Mouse (Mus musculus) embryo, embryonic 10 days (tissue): ENCODE data around the gene Mapt.

ENCODE experiments used
- DNase-seq: peaks from one replicate; pipeline ENCODE4 v3.0.0-alpha.2; 2015; ENCODE audit warnings: low spot score

Gene Mapt

DNA sequence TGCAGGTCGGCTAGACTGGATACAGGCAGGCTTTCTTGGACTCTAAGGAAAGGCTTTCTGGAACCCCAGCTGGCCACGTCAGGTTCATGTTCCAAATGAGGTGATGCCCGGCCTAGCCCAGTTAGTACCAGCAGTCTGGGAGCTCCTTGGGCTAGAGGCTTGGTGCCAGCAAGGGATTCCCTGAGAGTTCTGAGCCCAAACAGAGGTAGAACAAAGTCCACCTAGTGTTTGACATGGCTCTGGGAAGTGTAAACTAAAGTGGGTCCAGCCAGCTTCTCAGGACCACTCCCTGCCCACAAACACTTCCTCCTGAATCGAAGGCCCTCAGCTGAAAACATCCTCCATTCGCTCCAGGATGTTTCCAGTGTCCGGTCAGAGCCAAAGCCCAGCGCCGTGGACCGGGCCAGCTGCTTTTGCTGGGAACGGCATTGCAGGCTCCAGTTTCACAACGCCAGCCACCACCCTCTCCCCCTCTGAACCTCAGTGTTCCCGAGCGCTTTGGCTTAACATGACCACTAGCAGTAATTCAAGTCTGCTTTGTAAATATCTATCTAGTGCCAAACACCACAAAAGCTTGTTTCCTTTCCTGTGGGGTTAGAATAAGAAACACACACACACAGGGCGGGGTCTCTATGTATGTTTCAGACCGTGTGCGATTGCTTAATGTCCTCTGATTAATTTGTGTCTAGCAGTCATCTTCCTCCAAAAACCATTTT lies 85.7 kb downstream of the Mapt start:
- DNase-seq = no peak

DNA sequence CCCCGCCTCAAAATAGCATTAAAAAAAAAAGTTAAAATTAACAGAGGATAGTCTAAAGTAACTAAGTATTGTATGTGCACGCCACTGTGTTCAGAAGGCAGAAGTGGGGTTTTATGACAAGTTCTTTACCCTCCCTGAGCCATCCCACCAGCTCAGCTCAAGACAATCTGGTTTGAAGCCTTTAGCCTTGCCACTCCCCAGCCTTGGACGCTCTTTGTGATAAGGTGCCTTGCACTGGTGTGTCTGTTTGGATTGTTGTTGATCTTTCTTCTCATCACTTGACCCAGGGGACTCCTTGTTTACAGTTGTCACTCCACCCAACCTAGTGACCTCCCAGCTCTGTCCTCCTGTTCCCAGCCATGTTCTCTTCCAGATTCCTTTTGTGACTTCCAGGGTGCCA lies 86.4 kb downstream of the Mapt start:
- DNase-seq = no peak

DNA sequence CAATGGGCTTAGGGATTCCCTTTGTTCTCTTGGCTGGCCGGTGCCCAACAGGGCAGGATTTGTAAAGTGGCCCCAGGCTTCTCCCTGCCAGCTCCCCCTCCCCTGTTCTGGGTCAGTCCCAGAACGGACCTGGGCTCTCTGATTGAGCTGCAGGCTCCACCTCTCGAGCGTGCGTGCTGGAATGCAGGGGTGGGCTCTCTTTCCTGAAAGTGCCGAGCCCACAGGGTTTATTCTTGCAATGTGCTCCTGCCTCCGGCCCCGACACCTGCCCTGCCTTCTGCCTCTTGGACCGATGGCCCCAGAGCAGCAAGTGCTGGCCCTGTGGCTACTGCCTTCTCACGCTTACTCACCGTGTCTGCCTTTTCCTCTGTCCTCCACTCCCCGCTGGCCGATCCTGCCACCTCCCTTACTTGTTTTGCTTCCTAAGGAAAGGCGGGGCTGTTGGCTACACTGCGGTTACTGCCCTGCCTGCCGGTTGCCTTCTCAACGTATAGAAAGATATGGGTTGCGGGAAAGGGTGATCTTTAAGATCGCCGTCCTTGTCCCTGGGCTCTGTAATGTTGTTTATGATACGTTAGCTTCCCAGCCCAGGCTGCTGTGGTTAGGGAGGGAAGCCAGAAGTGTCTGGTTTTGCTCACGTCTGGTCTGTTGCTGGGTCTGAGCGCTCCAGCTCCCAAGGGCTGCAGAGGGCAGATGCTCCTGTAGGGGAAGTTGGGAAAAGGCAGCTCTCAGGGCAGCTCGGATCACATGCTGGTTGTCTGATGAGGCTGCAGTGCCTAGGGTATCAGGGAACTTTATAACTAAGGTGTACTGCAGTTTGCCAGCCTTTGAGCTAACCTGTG lies 88.0 kb downstream of the Mapt start:
- peak; percentile 60 for DNase-seq

DNA sequence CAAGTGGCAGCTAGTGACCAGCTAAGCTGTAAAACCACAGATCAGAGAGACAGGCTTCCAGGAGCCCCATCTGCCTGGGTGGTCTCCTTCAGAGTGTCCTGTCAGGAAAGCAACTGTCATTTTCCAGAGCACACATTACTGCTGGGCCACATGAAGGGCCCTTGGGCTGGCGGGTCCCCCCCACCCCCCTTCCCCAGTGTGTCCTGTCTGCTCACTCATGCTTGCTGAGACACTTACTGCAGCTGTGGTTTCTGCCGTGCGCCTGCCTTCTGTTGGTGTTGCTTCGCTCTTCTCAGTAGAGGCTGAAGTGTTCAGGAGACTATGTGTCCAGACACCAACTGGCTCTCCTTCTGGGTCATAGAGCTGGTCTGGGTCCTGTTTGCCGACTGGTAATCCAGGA lies 89.3 kb downstream of the Mapt start:
- DNase-seq = no peak

DNA sequence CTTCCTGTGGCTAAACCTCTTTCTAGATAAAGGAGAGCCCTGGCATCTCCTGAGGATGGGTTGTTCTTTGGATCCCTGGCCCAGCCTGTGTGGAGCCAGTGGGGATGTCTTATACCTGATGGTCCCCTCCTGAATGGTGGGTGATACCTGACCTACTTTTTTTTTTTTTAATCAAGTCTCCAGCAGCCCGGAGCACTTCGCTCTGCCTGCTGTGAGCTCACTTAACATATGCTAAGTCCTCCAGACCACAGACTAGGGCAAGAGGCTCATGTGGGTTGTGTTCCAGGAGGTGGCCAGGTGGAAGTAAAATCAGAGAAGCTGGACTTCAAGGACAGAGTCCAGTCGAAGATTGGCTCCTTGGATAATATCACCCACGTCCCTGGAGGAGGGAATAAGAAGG lies 91.0 kb downstream of the Mapt start:
- DNase-seq = no peak

DNA sequence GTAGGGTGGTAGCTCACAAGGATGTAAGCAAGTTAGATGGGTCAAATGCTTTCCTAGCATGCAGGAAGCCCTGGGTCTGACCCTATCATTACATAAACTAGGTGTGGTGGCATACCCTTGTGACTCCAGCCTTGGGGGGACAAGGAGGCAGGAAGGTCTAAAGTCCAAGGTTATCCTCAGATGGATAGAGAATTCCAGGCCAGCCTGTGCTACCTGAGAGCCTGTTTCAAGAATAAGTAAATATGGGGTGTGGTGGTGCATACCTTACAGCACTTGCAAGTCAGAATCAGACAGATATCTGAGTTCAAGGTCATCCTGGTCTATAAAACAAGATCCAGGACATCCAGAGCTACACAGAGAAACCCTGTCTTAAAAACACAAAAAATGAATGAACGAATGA lies 96.3 kb downstream of the Mapt start:
- no peak for DNase-seq

DNA sequence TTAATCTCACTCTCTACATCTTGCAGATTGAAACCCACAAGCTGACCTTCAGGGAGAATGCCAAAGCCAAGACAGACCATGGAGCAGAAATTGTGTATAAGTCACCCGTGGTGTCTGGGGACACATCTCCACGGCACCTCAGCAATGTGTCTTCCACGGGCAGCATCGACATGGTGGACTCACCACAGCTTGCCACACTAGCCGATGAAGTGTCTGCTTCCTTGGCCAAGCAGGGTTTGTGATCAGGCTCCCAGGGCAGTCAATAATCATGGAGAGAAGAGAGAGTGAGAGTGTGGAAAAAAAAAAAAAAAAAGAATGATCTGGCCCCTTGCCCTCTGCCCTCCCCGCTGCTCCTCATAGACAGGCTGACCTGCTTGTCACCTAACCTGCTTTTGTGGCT lies 96.8 kb downstream of the Mapt start:
- no peak for DNase-seq

DNA sequence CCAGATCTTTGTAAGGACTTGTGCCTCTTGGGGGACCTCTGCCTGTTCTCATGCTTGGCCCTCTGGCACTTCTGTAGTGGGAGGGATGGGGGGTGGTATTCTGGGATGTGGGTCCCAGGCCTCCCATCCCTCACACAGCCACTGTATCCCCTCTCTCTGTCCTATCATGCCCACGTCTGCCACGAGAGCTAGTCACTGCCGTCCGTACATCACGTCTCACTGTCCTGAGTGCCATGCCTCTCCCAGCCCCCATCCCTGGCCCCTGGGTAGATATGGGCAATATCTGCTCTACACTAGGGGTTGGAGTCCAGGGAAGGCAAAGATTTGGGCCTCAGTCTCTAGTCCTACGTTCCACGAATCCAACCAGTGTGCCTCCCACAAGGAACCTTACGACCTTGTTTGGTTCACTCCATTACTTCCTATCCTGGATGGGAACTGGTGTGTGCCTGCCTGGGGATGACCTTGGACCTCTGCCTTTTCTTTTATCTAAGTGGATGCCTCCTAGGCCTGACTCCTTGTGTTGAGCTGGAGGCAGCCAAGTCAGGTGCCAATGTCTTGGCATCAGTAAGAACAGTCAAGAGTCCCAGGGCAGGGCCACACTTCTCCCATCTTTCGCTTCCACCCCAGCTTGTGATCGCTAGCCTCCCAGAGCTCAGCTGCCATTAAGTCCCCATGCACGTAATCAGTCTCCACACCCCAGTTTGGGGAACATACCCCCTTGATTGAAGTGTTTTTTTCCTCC lies 98.2 kb downstream of the Mapt start:
- DNase-seq = no peak

DNA sequence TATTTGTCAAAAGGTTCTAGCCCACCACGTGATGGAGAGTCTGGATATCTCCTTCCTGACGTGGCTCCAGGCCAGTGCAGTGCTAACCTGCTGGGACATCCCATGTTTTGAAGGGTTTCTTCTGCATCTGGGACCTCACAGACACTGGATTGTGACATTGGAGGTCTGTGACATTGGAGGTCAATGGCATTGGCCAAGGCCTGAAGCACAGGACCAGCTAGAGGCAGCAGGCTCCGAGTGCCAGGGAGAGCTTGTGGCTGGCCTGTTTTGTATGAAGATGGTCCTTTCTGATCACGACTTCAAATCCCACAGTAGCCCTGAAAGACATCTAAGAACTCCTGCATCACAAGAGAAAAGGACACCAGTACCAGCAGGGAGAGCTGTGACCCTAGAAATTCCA lies 99.0 kb downstream of the Mapt start:
- DNase-seq = no peak

DNA sequence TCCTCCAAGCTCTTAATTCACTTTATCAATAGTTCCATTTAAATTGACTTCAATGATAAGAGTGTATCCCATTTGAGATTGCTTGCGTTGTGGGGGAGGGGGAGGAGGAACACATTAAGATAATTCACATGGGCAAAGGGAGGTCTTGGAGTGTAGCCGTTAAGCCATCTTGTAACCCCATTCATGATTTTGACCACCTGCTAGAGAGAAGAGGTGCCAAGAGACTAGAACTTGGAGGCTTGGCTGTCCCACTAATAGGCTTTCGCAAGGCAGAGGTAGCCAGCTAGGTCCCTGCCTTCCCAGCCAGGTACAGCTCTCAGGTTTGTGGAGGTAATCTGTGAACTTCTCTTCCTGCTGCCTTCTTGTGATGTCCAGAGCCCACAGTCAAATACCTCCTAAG lies 100.0 kb downstream of the Mapt start:
- no peak for DNase-seq

DNA sequence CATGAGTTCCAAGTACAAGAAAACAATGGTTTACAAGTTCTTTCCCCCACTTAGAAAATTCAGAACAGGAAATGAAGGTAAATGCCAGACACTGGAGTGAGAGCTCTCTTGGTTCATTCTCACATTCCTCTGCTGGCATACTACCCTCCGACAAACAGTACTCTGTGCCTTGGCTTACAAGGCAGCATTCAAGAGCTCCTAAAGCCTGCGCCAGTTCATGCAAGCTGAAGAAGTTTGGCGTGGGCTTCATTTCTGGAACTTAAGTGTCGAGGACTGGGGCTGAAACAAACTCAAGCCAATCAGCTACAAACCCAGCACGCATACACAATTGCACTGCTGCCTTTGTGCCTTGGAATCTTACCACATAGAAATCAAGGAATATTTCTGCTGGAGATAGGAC lies 100.9 kb downstream of the Mapt start:
- DNase-seq = no peak

DNA sequence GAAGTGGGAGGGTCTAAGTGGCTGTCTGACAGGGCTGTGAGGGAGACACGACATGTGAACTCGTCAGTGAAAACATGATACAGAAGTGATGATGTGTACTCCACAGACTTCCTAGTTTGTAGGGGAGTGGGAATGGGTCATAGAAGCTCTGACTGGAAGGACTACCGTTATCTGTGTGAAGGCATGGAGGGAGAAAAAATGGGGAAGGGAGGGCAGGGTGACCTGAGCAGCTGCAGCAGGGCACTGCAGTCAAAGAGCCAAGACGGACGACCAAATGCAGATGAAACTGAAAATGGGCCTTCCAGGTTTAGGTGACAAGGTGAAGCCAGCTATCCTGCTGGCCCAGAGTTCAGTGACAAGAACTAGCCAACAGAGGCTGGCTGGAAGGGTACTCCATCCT lies 102.9 kb downstream of the Mapt start:
- no peak for DNase-seq

DNA sequence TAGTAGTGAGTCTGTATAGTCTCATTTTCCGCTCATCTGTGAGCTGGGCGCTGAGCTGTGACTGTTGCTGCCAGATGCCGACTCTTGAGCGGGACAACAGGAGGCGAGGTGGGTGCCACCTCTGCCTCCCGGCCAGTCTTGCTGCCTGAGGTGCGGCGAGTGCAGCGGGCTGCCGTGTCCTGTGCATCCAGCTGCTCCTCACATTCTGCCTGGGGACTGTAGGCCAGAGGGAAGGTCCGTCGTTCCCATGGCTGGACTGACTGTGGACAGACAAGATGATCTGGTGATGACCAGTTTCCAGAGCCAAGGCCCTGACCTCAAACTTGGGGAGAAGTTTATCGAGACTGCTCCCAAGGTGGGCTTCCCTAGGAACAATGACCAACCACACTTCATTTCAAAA lies 103.8 kb downstream of the Mapt start:
- no peak for DNase-seq

DNA sequence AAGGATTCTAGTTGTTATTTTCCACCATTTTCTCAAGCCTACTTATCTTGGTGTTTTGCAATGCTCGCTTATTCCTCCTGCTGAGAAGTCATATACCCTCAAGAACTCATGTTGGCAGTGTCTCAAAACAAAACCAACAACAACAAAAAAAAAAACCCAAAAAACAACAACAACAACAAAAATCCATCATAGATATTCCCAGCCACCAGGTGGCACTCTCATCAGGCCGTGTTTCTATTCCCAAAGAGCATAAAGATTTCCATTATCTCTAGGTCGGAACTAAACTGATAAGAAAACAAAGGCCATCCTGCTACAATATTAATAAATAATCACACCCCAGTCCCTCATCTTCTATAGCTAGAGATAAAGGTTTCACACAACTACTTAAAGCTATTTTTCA lies 115.7 kb downstream of the Mapt start:
- DNase-seq = no peak

DNA sequence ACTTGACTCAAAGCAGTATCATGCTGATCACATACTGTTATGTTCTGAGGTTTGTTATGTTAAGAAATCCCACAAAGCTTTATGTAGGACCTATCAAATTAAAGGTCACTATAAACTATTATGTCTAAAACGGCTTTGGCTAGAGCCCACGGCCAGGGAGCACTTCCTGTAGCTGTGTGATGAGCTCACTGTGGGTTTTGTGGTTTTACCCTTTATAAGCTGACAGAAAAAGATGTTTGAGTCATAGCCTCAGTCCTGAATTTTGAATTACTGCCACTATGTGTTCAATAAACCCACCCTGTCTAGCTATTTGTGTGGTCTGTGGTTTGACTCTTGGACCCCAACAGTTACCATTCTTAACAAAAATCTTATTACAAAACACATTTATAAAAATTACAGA lies 130.6 kb downstream of the Mapt start:
- no peak for DNase-seq

DNA sequence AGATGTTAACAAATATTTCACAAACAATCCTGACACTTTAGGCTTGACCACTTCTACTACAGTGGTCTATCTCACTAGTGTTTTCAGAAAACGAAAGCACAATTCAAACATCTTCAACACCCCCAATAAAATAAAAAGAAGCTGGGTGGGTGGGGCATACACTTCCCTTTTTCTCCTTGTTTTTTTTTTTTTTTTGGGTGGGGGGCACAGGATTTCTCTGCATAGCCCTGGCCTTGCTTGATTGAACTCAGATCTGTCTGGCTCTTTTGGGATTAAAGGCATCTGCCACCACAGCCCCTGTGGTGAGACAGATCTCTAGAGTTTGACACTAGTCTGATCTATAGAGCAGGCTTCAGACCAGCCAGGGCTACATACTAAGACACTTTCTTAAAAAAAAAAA lies 131.5 kb downstream of the Mapt start:
- DNase-seq = no peak

DNA sequence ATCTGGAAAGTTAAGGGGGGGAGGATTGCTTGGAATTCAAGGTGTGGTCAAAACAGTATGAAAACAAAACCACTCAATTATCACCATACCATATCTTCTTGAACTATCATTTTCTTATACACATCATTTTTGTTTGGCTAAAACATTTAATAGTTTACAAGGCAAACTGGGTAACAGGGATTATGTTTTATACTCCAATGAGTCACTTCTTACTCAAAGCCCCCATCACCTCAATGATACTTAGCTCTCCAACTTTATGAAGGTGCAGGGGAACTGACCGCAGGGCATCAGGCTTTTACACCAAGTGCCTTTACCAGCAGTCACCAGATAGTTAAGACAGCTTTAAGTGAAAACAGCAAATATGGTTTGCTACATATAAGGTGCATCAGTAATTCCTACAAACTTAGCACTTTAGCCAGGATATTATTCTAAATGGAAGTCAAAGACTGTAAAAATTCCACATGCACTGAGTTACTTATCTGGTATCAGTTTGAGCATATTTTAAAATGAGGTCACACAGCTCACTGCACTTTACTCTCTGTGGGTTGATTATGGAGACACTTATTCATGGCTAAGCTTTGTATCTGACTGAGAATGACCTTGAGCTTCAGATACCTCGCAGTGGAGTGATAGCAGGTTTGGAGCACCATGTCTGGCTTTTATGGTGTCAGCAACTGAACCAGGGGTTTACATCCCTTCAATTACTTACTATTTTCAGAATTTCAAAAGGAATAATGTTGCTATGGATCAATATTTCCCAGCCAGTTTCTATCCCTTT lies 132.8 kb downstream of the Mapt start:
- no peak for DNase-seq

DNA sequence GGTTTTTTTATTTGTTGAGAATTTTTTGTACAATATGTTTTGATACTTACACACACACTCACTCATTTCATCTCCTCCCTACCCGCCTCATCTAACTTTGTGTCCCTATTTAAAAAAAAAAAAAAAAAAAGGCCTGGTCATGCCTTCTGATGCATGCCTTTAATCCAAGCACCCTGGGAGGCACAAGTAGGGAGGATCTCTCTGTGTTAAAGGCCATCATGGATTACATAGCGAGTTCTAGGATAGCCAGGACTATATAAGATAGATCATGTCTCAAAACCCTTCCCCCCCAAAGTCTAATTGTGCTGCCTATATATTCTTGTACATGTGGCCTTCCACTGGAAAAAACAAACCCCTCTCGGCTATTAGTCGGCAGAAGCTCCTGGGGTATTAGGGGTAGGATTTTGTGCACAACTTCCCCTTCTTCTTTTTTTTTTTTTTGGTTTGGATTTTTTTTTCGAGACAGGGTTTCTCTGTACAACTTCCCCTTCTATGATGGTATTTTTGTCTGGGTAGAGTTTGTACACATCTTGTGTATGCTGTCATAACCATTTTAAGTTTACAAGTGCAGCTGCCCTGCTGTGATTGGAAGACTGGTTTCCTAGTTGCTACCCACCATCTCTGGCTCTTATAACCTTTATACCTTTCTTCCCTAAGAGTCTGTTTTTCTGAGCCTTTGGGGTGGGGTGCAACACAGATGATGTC lies 136.4 kb downstream of the Mapt start:
- DNase-seq = no peak

DNA sequence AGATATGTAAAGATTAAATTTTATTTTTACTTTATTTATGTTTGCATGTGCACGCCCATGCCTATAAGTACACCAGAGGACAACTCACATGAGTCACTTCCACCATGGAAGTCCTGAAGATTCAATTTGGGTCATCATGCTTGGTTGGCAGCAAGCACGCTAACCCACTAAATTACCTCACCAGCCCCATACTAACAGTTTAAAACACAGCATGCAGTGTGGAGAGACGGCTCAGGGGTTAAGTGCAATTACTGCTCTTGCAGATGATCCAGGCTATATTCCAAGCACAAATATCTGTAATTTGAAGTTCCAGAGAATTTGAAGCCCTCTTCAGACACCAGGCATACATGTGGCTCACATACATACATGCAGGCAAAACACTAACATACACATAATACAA lies 145.1 kb downstream of the Mapt start:
- no peak for DNase-seq

DNA sequence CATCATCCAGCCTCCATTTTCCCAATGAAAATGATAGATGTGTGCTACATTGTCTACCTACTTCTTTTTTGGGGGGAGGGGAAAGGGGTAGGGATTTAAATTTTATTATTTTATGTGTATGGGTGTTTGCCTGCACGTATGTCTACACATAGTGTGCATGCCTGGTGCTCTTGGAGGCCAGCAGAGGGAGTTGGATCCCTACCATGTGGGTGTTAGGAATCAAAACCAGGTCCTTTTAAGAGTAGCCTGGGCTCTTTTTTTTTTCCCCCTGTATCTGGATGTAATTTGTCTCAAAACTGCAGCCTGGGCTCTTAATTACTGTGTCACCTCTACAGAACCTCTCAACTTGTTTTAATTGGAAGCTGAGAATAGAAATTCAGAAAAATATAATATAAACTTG lies 148.4 kb downstream of the Mapt start:
- peak; percentile 13 for DNase-seq
